In the genomic region with DNA sequence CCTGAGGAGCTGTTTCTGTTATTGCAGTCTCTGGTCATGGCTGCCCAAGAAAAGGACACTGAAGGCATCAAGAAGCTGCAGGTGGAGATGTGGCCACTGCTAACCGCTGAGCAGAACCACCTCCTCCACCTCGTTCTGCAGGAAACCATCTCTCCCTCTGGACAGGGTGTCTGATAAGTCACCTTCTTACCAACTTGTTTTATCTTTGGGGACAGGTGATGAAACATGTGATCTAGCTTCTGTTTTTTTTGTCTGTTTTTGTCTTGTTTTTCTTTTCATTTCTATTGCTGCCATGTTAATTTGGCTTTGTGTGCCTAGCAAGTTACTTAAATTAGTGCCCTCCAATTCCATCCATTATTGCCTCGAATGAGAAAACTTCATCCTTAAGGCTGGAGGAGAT, we compare ENCODE assay signal across 9 mouse cellular contexts. TPM values are rescaled to one million over a fixed set of nuclear protein-coding genes. Genes with fewer than 3 reads are reported as not detected.
DNase-seq lines count a peak whose midpoint lies in the region; ATAC-seq and TF ChIP-seq lines count a peak whose summit lies in the region.
"Had no signal": no experiment of that assay in that cellular context is flagged by ENCODE, and none has a peak within 500 bp of the region (broad histone marks: within the 10 kb centered on the region; RNA-seq: fewer than 3 reads in every experiment).

No protein-coding gene starts in this region.

- no peaks in the 10 kb centered on the region for H3K4me1 ChIP-seq in lung, adult 2 months (ENCODE audit: control insufficient read depth, insufficient read depth, low read length)
- H3K4me1 ChIP-seq in embryonic facial prominence, embryonic 10.5 days = peaks cover 7% of the 10 kb centered on the region; the same call in 1 of the 2 replicates
- H3K4me1 ChIP-seq in intestine, embryonic 15.5 days (replicated peaks) = no peaks in the 10 kb centered on the region
- no peaks in the 10 kb centered on the region for H3K4me1 ChIP-seq in neural tube, embryonic 12.5 days

- no peaks in the 10 kb centered on the region for H3K9me3 ChIP-seq in embryonic facial prominence, embryonic 10.5 days
- no peaks in the 10 kb centered on the region for H3K9me3 ChIP-seq in intestine, embryonic 15.5 days
- H3K9me3 ChIP-seq in neural tube, embryonic 12.5 days = no peaks in the 10 kb centered on the region

- no peak for ATAC-seq in intestine, embryonic 15.5 days
- no peak for ATAC-seq in neural tube, embryonic 12.5 days (ENCODE audit: low FRiP score, low read depth)
- no peak for ATAC-seq in monocyte, adult 5-6 weeks (replicated peaks; ENCODE audit: insufficient number of reproducible peaks, low FRiP score, low TSS enrichment, poor library complexity, severe bottlenecking)

- no peak for TF ChIP-seq CTCF in lung, adult 2 months (IDR thresholded peaks at IDR 0.05; ENCODE audit: insufficient read depth, low read length)

- peaks cover 29% of the 10 kb centered on the region for H3K27me3 ChIP-seq in embryonic facial prominence, embryonic 10.5 days (replicated peaks; ENCODE audit: low read depth, poor library complexity, severe bottlenecking)
- H3K27me3 ChIP-seq in intestine, embryonic 15.5 days (replicated peaks) = no peaks in the 10 kb centered on the region; the same call in 1 of the 2 replicates
- H3K27me3 ChIP-seq in neural tube, embryonic 12.5 days (replicated peaks) = no peaks in the 10 kb centered on the region

- H3K27ac ChIP-seq in embryonic facial prominence, embryonic 10.5 days (replicated peaks) = no peak overlapping the region
- no peak overlapping the region for H3K27ac ChIP-seq in intestine, embryonic 15.5 days
- H3K27ac ChIP-seq in neural tube, embryonic 12.5 days = no peak overlapping the region

- TF ChIP-seq POLR2A in lung, adult 2 months (IDR thresholded peaks at IDR 0.05; ENCODE audit: borderline replicate concordance, extremely low read depth, low read depth, low read length) = no peak

- no peaks in the 10 kb centered on the region for H3K36me3 ChIP-seq in embryonic facial prominence, embryonic 10.5 days (replicated peaks)
- no peaks in the 10 kb centered on the region for H3K36me3 ChIP-seq in intestine, embryonic 15.5 days
- H3K36me3 ChIP-seq in neural tube, embryonic 12.5 days = no peaks in the 10 kb centered on the region

- DNase-seq in lung, adult 2 months = no peak
- DNase-seq in lung, postnatal 4 days = no peak
- DNase-seq in embryonic facial prominence, embryonic 10.5 days (ENCODE audit: low spot score) = no peak
- DNase-seq in frontal cortex, postnatal 10 days (ENCODE audit: low spot score in 2 of 2) = no peak
- no peak for DNase-seq in natural killer cell, adult 2 months (ENCODE audit: low spot score in 2 of 2)

- H3K4me2 ChIP-seq in intestine, embryonic 15.5 days (replicated peaks) = peak overlapping the region; percentile 76
- peak overlapping the region; percentile 81 for H3K4me2 ChIP-seq in neural tube, embryonic 12.5 days (replicated peaks)

- peak overlapping the region; percentile 93 for H3K4me3 ChIP-seq in lung, adult 2 months (replicated peaks; ENCODE audit: extremely low read depth, low read depth, low read length)
- peak overlapping the region; percentile 71 for H3K4me3 ChIP-seq in embryonic facial prominence, embryonic 10.5 days
- H3K4me3 ChIP-seq in intestine, embryonic 15.5 days (replicated peaks) = peak overlapping the region; percentile 62
- H3K4me3 ChIP-seq in neural tube, embryonic 12.5 days = peak overlapping the region; percentile 59

- H3K9ac ChIP-seq in intestine, embryonic 15.5 days = peak overlapping the region; percentile 64
- peak overlapping the region; percentile 69 for H3K9ac ChIP-seq in neural tube, embryonic 12.5 days

- 38% methylated on average over 3 of the region's 3 CpGs for WGBS in lung, adult 2 months
- 41% methylated on average over 3 of the region's 3 CpGs for WGBS in embryonic facial prominence, embryonic 10.5 days
- 32% methylated on average over 3 of the region's 3 CpGs for WGBS in intestine, embryonic 15.5 days
- WGBS in neural tube, embryonic 12.5 days = 38% methylated on average over 3 of the region's 3 CpGs

RNA-seq across cellular contexts. Expression of a gene that starts 1.2 kb away (rescaled TPM):
- polyA plus RNA-seq in lung, adult 2 months (2012; rRNA removed) = 11.7 and 15.1 TPM in 2 replicates
- 8.4 and 9.4 TPM in 2 replicates for polyA plus RNA-seq in embryonic facial prominence, embryonic 10.5 days (2016; fragmentation: Nextera tagmentation; extraction: Ambion mirVana)
- 13.4 and 14.6 TPM in 2 replicates for polyA plus RNA-seq in intestine, embryonic 15.5 days (2015; fragmentation: Nextera tagmentation; extraction: Ambion mirVana)
- 23.9 and 26.1 TPM in 2 replicates for polyA plus RNA-seq in neural tube, embryonic 12.5 days (2016; fragmentation: Nextera tagmentation; extraction: Ambion mirVana)
- total RNA-seq in monocyte, adult 5-6 weeks (2017) = 2.7 to 6.9 TPM (median 4.8 TPM) in 3 replicates

RNA-seq across cellular contexts. Expression of a gene that starts 13.6 kb away (rescaled TPM):
- 0.08 and 0.79 TPM in 2 replicates for polyA plus RNA-seq in lung, adult 2 months (2012; rRNA removed)
- 0.15 TPM in 2 replicates for polyA plus RNA-seq in embryonic facial prominence, embryonic 10.5 days (2016; fragmentation: Nextera tagmentation; extraction: Ambion mirVana)
- 0.84 and 0.91 TPM in 2 replicates for polyA plus RNA-seq in intestine, embryonic 15.5 days (2015; fragmentation: Nextera tagmentation; extraction: Ambion mirVana)
- 0.57 TPM in 1 of 2 replicates, not detected in the other for polyA plus RNA-seq in neural tube, embryonic 12.5 days (2016; fragmentation: Nextera tagmentation; extraction: Ambion mirVana)
- 3.9 to 27.0 TPM (median 6.7 TPM) in 3 replicates for total RNA-seq in monocyte, adult 5-6 weeks (2017)
- total RNA-seq: left cerebral cortex, postnatal 14 days had no signal

RNA-seq across cellular contexts. Expression of a gene that starts 15.2 kb away (rescaled TPM):
- 0.27 and 0.80 TPM in 2 replicates for polyA plus RNA-seq in lung, adult 2 months (2012; rRNA removed)
- 0.65 TPM in 1 of 2 replicates, not detected in the other for polyA plus RNA-seq in embryonic facial prominence, embryonic 10.5 days (2016; fragmentation: Nextera tagmentation; extraction: Ambion mirVana)
- 1.0 and 1.4 TPM in 2 replicates for polyA plus RNA-seq in intestine, embryonic 15.5 days (2015; fragmentation: Nextera tagmentation; extraction: Ambion mirVana)
- polyA plus RNA-seq in neural tube, embryonic 12.5 days (2016; fragmentation: Nextera tagmentation; extraction: Ambion mirVana) = 0.37 and 0.57 TPM in 2 replicates
- total RNA-seq in monocyte, adult 5-6 weeks (2017) = 25.8 to 58.7 TPM (median 33.4 TPM) in 3 replicates

RNA-seq across cellular contexts. Expression of a gene that starts 35.9 kb away (rescaled TPM):
- polyA plus RNA-seq in lung, adult 2 months (2012; rRNA removed) = not detected in 2 replicates
- polyA plus RNA-seq in embryonic facial prominence, embryonic 10.5 days (2016; fragmentation: Nextera tagmentation; extraction: Ambion mirVana) = 0.18 and 0.47 TPM in 2 replicates
- not detected in 2 replicates for polyA plus RNA-seq in intestine, embryonic 15.5 days (2015; fragmentation: Nextera tagmentation; extraction: Ambion mirVana)
- polyA plus RNA-seq in neural tube, embryonic 12.5 days (2016; fragmentation: Nextera tagmentation; extraction: Ambion mirVana) = 0.60 and 0.82 TPM in 2 replicates
- total RNA-seq in monocyte, adult 5-6 weeks (2017) = not detected in 3 replicates
- total RNA-seq: left cerebral cortex, postnatal 14 days had no signal

RNA-seq across cellular contexts. Expression of a gene that starts 37.3 kb away (rescaled TPM):
- 0.54 and 2.7 TPM in 2 replicates for polyA plus RNA-seq in lung, adult 2 months (2012; rRNA removed)
- polyA plus RNA-seq in embryonic facial prominence, embryonic 10.5 days (2016; fragmentation: Nextera tagmentation; extraction: Ambion mirVana) = 11.7 and 12.6 TPM in 2 replicates
- polyA plus RNA-seq in intestine, embryonic 15.5 days (2015; fragmentation: Nextera tagmentation; extraction: Ambion mirVana) = 9.0 and 9.8 TPM in 2 replicates
- polyA plus RNA-seq in neural tube, embryonic 12.5 days (2016; fragmentation: Nextera tagmentation; extraction: Ambion mirVana) = 18.7 and 21.4 TPM in 2 replicates
- 13.7 to 20.2 TPM (median 19.5 TPM) in 3 replicates for total RNA-seq in monocyte, adult 5-6 weeks (2017)
